Mouse (Mus musculus) megakaryocyte, embryonic 14.5 days (primary cell): Measurements from ENCODE around the gene Frmd4b.

ENCODE experiments used
- FLI1 ChIP-seq: IDR thresholded peaks from 2 replicates; pipeline ENCODE4 v1.6.1; 2012; ENCODE audit warnings: low read length, inconsistent platforms, mixed read lengths
- GATA1 ChIP-seq: IDR thresholded peaks from 3 replicates; pipeline ENCODE4 v1.6.1; 2012; ENCODE audit warnings: mixed read lengths, low read length, inconsistent platforms, borderline replicate concordance

DNA sequence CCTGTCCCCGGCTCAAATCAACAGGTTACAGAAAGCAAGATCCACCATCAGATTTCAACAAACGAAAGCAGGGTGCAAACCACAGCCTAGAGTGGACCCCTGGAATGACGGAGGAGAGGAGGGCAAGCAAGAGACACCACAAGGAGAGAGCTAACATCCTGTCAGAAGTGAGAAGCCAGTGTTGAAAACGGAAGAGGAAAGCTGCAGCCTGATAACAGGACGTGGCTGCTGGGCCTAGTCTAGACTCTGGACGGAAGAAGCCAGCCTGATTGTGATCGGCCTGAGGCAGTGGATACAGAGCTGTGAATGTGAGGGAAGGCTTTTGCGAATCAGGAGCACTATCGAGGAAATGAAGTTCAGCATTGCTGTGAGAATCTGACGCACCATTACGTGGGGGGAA, 296.2 kb downstream of the Frmd4b start:
- TF ChIP-seq GATA1 = peak; percentile 88; the same call in 2 of the 3 replicates
- 0 out of 2 replicates have a peak, but pooled peaks have one; percentile 13 for TF ChIP-seq FLI1
